Mouse (Mus musculus) c-Kit-positive CD71-negative TER-119-negative erythroid progenitor cells, embryonic 14.5 days (primary cell): ENCODE measurements around the gene Olfr223.
"Not testable (repeated sequence)": the region's sequence is repeated elsewhere in the genome, so short reads cannot be mapped to it uniquely, and the experiment has no call there.

Source experiments
- DNase-seq: peaks from one replicate; pipeline ENCODE4 v3.0.0-alpha.2; 2013; ENCODE audit warnings: low read depth

Olfr223 gene

GRCm38 (mm10) chr11:59593189-59593588, at the start of gene Olfr223:
Olfr223 (minus strand) TSS chr11:59593289.
- no peak for DNase-seq

- no peak for DNase-seq
Observed at GRCm38 (mm10) chr11:59642420-59642819, 49.3 kb upstream of the Olfr223 start.

- DNase-seq = no peak
Observed at GRCm38 (mm10) chr11:59641227-59641626, 48.1 kb upstream of the Olfr223 start.

DNA sequence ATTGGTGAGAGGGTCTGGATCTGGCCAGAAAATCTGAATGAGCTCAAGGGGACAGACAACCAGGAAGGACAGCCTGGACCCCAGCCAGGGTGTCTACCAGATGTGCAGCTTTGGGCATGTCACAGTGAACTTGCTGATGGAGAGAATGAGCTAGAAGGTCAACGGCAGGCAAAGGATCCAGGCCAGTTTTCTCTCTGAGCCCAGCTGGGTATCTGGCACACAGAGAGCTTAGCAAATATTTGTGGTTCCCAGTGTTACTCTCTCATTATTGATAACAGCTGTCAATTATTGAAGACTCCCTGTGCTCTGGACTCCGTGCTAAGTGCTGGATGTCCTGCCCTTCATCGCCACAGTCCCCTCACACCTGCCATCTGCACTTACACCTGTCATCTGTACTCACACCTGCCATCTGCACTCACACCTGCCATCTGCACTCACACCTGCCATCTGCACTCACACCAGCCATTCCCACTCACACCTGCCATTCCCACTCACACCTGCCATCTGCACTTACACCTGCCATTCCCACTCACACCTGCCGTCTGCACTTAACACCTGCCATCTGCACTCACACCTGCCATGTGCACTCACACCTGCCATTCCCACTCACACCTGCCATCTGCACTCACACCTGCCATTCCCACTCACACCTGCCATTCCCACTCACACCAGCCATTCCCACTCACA, 47.0 kb upstream of the Olfr223 start:
- DNase-seq = no peak

DNA sequence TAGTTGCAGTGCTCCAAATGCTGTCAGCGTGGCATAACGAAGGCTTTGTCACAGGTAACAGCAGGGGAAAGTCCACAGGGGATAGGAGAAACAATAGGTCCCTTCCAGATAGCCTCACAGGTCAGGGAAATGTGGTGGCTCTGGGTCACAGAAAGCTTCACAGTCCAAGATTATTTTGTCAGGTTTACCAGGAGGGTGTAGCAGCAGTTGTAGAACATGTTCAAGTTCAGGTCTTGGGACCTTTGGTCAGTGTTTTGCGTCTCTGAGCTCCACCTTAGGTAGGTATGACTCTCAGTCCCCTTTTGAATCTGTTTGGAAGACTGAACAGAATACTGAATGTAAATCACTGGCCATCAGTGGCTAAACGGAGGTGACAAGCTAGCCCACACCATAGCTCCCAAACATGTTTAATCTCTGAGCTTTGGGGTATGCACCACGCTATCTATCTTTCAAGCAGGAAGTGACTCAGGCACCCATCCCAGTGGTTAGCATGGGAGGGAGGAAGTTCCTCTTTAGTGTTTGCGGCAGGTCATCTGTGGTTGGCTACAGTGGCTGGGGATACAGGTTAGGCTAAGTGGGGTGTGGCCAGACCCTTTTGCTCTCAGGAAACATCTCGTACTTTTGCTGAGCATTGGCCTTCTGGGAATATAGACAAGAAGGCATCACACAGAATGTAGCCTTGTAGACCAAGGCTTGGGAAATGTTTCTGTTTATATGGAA, 43.8 kb upstream of the Olfr223 start:
- peak; percentile 51 for DNase-seq

DNA sequence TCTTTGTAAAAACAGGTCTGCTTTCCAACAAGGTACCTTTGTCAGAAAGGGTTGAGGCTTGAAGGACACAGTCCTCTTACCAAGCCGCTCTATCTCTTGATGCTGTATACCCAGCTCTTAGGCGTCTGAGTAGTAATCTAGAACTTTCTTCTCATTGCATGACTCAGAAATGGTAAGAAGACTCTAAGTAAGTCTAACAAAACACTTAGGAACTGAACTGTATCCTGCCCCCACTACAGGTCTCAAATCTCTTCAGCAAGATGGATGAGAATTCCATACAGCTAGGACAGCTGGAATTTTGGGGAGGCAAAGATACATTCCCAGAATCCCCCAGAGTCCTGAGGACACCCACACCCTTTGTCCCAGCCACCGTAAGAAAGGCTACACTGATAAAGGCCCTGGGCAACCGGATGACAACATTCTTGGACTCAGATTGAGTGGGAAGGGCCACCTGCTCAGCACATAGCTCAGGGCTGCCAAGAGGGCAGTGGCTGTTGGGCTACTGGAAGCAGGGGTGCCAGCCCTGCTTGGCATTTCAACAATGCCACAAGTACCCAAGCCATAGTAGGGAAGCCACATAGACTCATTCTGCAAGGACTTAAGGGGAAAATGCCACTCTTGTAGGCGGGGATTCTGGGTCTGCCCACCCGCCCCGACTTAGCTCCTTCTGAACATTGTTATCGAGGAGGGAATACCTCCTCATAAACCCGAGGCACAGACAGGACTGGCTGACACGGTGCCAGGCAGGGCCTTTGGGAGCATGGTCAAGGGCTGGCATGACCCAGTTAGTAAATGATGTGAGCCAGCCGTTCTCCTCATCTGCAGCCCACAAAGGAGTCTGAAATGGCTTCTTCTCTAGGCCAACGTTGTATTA, 43.0 kb upstream of the Olfr223 start:
- DNase-seq = no peak

GRCm38 (mm10) chr11:59635251-59635795, 42.2 kb upstream of the Olfr223 start:
- DNase-seq = no peak

GRCm38 (mm10) chr11:59634001-59634660, 41.0 kb upstream of the Olfr223 start:
- DNase-seq = no peak

GRCm38 (mm10) chr11:59633037-59633436, 39.9 kb upstream of the Olfr223 start:
- peak; percentile 58 for DNase-seq

DNA sequence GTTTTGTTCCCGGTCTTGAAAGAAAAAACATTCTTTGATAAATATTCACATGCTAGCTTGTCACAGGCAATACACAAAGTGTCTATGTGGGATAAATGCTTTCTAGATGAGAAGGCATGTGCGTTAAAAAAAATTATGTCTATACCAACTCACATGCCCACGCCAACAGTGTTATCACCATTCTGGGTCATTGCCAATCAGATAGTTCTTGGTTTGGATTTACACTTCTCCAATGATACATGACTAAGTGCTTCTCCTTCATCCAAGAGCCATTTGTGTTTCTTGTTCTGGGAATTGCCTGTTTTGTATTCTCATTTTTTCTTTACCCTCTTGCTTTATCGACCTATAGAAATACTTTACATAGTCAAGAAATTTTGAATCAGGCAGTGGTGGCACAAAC, 38.9 kb upstream of the Olfr223 start:
- DNase-seq = no peak

DNA sequence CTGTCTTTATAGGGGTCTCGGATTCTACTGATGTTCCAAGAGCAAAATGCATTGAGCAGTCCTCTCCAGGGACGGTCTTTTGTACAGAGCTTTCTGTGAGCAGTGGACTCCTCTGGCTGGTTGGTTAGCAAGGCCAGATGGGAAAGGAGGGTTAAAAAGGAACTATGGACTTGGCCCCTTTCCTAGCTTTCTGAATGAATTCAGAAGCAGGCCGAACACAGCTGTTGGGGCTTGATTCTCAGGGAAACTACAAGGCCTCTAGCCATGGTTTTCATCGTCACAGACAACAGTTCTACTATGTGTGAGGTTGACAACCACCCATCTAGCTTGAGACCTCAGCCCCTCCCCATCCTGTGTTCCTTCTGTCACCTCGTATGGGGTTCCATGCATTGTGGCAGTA, 36.8 kb upstream of the Olfr223 start:
- no peak for DNase-seq

GRCm38 (mm10) chr11:59628177-59628576, 35.1 kb upstream of the Olfr223 start:
- DNase-seq = no peak

GRCm38 (mm10) chr11:59626192-59626591, 33.1 kb upstream of the Olfr223 start:
- no peak for DNase-seq

DNA sequence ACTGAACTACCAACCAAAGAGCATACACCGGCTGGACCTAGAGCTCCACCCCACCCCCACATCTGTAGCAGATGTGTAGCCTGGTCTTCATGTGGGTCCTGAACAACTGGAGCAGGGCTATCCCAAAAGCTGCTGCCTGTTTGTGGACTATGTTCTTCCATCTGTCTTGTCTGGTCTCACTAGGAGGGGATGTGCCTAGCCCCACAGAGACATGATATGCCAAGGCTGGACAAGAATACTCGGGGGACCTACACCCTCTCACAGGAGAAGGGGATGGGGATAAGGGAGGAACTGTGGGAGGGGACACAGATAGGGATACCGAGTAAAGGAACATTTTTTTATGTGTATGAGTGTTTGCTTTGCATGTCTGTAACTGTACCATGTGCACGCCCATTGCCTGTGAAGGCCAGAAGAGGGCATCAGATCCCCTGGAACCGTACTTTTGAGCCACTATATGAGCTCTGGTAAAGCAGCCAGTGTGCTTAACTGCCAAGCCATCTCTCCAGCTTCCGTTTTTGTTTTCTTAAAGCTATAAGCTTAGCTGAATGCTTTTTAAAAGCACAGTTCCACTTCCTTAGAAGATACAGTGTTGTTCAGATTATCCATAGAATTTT, 31.0 kb upstream of the Olfr223 start:
- DNase-seq = peak; percentile 57

- no peak for DNase-seq
Observed at GRCm38 (mm10) chr11:59622214-59622613, 29.1 kb upstream of the Olfr223 start.

DNA sequence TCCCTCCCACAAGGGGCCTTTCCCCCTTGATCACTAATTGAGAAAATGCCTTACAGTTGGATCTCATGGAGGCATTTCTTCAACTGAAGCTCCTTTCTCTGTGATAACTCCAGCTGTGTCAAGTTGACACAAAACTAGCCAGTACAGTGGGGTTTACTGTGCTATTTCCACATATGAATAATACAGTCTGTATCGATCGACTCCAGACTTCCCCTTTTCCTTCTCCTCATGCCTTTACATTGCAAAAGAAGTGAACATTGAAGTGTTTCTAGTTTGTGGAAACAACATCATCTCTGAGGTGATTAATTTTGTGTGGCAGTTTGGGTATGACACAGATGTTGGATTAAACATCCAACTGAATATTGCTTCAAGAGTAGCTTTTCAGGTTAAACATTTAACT, 23.9 kb upstream of the Olfr223 start:
- DNase-seq = not testable (repeated sequence)

DNA sequence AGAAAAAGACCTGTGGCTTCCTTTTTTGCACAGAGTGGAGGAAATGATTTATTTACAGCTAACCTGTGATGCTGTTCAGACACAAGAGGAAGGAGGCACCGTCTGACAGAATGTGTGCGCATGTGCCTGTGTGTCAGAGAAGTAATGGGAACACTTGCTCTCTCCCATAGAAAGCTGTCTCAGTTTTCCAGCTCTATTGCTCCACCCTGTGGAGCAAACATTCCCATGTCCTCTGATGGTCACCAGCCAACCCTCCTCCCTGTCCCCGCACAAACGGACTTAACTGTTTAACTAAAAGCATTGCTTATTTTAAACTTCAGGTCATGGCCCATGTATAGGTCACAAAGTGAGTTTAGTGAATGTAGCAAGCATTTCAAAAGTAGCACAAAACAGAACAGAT, 21.0 kb upstream of the Olfr223 start:
- DNase-seq = no peak

- no peak for DNase-seq
Observed at GRCm38 (mm10) chr11:59611646-59612045, 18.6 kb upstream of the Olfr223 start.

- no peak for DNase-seq
Observed at GRCm38 (mm10) chr11:59602287-59602686, 9.2 kb upstream of the Olfr223 start.

DNA sequence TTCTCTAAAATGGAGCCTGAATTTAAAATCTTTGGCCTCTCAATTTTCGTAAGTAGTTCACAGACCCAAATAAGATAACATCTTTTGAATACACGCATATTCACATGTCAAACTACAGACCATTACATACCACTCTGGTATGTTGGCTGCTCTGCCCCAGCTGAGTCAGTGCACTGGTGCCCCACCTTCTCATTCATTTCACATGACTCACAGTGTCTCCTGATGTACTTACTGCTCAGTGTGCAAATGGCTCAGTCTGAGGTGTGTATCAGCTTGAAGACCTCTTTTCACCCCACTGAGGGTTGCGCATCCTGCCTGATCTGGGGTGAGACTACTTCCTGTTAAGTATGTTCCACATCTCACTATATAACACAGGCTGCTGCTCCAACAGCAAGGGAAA, 7.8 kb upstream of the Olfr223 start:
- no peak for DNase-seq

DNA sequence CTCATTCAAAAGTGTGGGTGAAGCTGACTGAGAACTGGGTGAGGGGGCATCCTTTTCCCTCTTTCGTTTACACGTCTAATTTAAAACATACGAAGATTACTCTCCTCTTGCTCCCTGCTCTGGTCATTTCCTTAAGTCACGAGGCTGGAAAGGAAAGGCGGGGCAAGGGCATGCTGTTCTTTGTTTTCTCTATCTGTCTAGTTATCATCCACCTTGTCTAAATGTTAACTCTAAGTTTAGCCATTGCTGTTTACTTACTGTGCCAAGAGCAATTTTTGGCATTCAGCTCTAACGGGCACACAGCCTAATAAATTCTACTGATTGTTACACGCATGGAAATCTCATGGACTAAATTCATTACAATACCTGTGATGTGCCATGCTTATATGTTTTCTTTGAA, 6.1 kb upstream of the Olfr223 start:
- no peak for DNase-seq
